Mouse (Mus musculus) stomach, postnatal 0 days (tissue): ENCODE measurements around the gene Sh3bgrl2. TPM values are rescaled to one million over a fixed set of nuclear protein-coding genes. Genes with fewer than 3 reads are reported as not detected.

Source experiments
- ATAC-seq: fragments of 200-750 bp; cut with Nextera tagmentation; 2 replicates; pipeline ENCODE4 v1.8.0; 2017; ENCODE audit not compliant: low FRiP score, low TSS enrichment
- DNase-seq: peaks from one replicate; pipeline ENCODE4 v3.0.0-alpha.2; 2016; ENCODE audit warnings: low spot score
- H3K27ac ChIP-seq: fragments of 300-500 bp; sonication (generic); replicated peaks from 2 replicates; pipeline ENCODE4 v1.5.1; 2014; ENCODE audit warnings: mild to moderate bottlenecking, control low read depth
- H3K27me3 ChIP-seq: fragments of 300-500 bp; sonication (generic); 2 replicates; pipeline ENCODE4 v1.6.1; 2014; ENCODE audit warnings: low read length; ENCODE audit not compliant: control insufficient read depth, insufficient read depth
- H3K36me3 ChIP-seq: fragments of 300-500 bp; sonication (generic); 2 replicates; pipeline ENCODE4 v1.6.1; 2014; ENCODE audit warnings: low read length, mixed read lengths; ENCODE audit not compliant: control insufficient read depth, insufficient read depth
- H3K4me1 ChIP-seq: fragments of 300-500 bp; sonication (generic); replicated peaks from 2 replicates; pipeline ENCODE4 v1.6.1; 2014; ENCODE audit warnings: antibody characterized with exemption; ENCODE audit not compliant: control insufficient read depth, insufficient read depth
- H3K4me2 ChIP-seq: fragments of 300-500 bp; sonication (generic); replicated peaks from 2 replicates; pipeline ENCODE4 v1.6.1; 2014; ENCODE audit warnings: low read depth, mild to moderate bottlenecking, control low read depth, moderate library complexity
- H3K4me3 ChIP-seq: fragments of 300-500 bp; sonication (generic); 2 replicates; pipeline ENCODE4 v1.5.1; 2014; ENCODE audit warnings: low read depth, low read length, control low read depth
- H3K9ac ChIP-seq: fragments of 300-500 bp; sonication (generic); 2 replicates; pipeline ENCODE4 v1.6.1; 2014; ENCODE audit warnings: mild to moderate bottlenecking, low read length, control low read depth, mixed read lengths
- H3K9me3 ChIP-seq: fragments of 300-500 bp; sonication (generic); 2 replicates; pipeline ENCODE4 v1.6.1; 2016; ENCODE audit warnings: low read length; ENCODE audit not compliant: control insufficient read depth
- CTCF ChIP-seq: IDR thresholded peaks from 2 replicates; pipeline ENCODE4 v1.5.1; 2016; ENCODE audit warnings: antibody characterized with exemption, low read depth, mild to moderate bottlenecking, moderate library complexity
- EP300 ChIP-seq: optimal IDR thresholded peaks from 2 replicates; pipeline ENCODE3; 2016; ENCODE audit warnings: antibody characterized with exemption
- WGBS: fragments of 180-500 bp; shearing (Covaris S2); extraction: QIAGEN DNeasy Blood & Tissue Kit; methylation state at CpG from one replicate; pipeline ENCODE4 v1.1.7; 2014; 5-methylcytosine and 5-hydroxymethylcytosine counted together
- polyA plus RNA-seq: library from polyadenylated mRNA; unstranded; fragments of >200 nt; fragmentation: Nextera tagmentation; extraction: Ambion mirVana; gene quantifications from 2 replicates; pipeline ENCODE4 v1.2.1, GENCODE M21; 2015

The Sh3bgrl2 gene
- polyA plus RNA-seq, 1 experiment from 2014 or later = 114 TPM

DNA sequence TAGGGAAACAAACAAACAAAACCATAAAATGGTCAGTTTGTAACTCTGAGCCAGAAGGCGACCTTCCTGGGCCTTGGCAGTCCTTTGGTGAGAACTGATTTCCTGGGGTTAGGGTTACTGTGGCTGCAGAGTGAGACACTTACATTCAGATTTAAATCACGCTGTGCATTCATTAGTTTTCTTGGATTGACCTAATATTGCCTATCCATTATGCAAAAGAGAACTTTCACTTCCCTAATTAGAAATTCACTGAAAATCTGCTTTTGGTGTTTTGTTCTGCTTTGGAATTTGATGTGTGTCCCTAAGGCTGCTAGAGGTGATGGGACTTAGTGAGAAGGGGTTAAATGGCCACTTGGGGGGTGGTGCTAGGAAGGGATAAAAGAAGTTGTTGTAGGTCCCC is 7.5 kb downstream of the Sh3bgrl2 start:
- WGBS = 91% methylated on average over 2 of the region's 2 CpGs

DNA sequence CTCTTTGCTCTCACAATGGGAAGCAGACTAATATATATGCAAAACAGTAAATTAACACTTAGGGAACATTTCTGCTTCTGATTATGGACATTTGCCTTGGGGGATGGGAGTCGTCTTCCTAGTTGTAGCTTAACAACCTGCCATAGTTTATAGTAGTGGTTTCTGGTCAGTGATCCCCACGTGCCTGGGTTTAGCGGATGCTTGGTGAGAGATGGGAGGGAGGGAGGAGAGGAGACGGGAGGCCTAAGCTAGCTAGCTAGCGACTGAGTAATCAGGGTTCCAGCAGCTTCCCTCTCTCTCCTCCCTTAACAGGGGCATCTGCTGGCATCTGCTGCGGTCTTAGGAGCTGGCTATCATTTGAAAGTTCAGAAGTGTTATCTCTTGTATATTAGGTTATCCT is 8.1 kb downstream of the Sh3bgrl2 start:
- no peak overlapping the region for H3K9ac ChIP-seq
- 29% methylated on average over 6 of the region's 6 CpGs for WGBS
- H3K36me3 ChIP-seq = no peaks in the 10 kb centered on the region
- H3K4me2 ChIP-seq = no peak overlapping the region
- H3K27me3 ChIP-seq = no peaks in the 10 kb centered on the region
- DNase-seq (no peak), ATAC-seq (no peak)
- TF ChIP-seq CTCF (no peak), EP300 (no peak)
- H3K27ac ChIP-seq = peak overlapping the region; percentile 71
- H3K9me3 ChIP-seq = no peaks in the 10 kb centered on the region
- H3K4me3 ChIP-seq = no peak overlapping the region
- H3K4me1 ChIP-seq = peaks cover 8% of the 10 kb centered on the region; the same call in 1 of the 2 replicates

More for the DNA sequence above, 7.5 kb downstream of the Sh3bgrl2 start:
- peaks cover 8% of the 10 kb centered on the region; the same call in 1 of the 2 replicates for H3K4me1 ChIP-seq
- no peaks in the 10 kb centered on the region for H3K27me3 ChIP-seq
- H3K9ac ChIP-seq = no peak overlapping the region
- no peak overlapping the region for H3K4me2 ChIP-seq
- TF ChIP-seq CTCF (no peak), EP300 (no peak)
- no peak for DNase-seq
- no peak overlapping the region for H3K4me3 ChIP-seq
- no peak overlapping the region for H3K27ac ChIP-seq
- H3K36me3 ChIP-seq = no peaks in the 10 kb centered on the region
- no peak for ATAC-seq
- H3K9me3 ChIP-seq = no peaks in the 10 kb centered on the region

- Histone ChIP-seq H3K9me3 (no peaks in the 10 kb centered on the region), H3K27ac (peak overlapping the region; percentile 71), H3K27me3 (no peaks in the 10 kb centered on the region), H3K36me3 (no peaks in the 10 kb centered on the region), H3K4me2 (no peak overlapping the region), H3K4me3 (no peak overlapping the region), H3K9ac (no peak overlapping the region), H3K4me1 (peaks cover 6% of the 10 kb centered on the region; the same call in 1 of the 2 replicates)
- no peak for TF ChIP-seq EP300
- no peak for TF ChIP-seq CTCF
- DNase-seq (peak; percentile 65), ATAC-seq (peak; percentile 94)
- 46% methylated on average over 10 of the region's 10 CpGs for WGBS
Measured at GRCm38 (mm10) chr9:83556780-83557771, 8.9 kb downstream of the Sh3bgrl2 start.

DNA sequence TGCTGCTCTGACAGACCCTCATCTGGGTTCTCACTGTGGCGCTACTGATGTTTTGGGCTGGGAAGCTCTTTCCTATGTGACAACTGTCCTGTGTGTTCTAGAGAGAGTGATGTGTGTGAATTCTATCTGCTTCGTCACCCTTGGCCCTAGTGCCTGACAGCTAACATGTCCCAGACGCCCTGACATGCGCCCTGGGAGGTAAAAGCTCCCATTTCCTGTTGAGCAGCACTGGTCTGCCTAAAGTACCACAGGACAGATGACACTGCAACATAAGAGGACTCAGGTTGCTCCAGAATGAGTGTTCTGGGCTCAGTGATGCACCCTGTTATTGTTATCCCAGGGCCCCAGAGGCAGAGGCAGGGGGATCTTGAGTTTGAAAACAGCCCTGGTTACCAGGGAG is 12.5 kb downstream of the Sh3bgrl2 start:
- TF ChIP-seq CTCF = no peak
- no peak for TF ChIP-seq EP300
- Histone ChIP-seq H3K9me3 (no peaks in the 10 kb centered on the region), H3K9ac (no peak overlapping the region), H3K27me3 (no peaks in the 10 kb centered on the region), H3K27ac (no peak overlapping the region), H3K4me2 (no peak overlapping the region), H3K4me3 (no peak overlapping the region), H3K4me1 (peaks cover 9% of the 10 kb centered on the region; the same call in 1 of the 2 replicates), H3K36me3 (no peaks in the 10 kb centered on the region)
- WGBS = 67% methylated on average over 4 of the region's 4 CpGs
- ATAC-seq = no peak
- no peak for DNase-seq

DNA sequence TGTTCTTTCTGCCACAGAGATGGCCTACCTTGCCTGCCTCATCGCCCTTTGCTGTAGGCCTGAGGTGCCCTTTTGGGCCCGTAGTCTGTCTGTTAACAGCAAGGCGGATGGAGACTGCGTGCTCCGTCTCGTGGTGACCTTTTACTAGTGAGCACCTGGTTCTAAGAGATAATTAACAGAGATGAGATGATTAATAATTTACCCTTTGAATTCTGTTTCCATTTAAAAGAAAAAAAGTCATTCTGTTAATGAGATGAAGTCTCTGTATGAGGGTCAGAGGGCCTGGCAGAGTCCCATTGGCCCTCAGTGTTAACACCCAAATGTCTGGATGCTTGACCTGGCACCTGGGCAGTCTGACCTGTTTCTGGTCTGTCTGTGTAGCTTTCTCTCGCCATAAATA is 14.8 kb downstream of the Sh3bgrl2 start:
- WGBS = 91% methylated on average over 7 of the region's 7 CpGs
- Histone ChIP-seq H3K9ac (no peak overlapping the region), H3K4me2 (no peak overlapping the region), H3K27ac (no peak overlapping the region), H3K36me3 (no peaks in the 10 kb centered on the region), H3K4me3 (no peak overlapping the region), H3K27me3 (no peaks in the 10 kb centered on the region), H3K4me1 (0 out of 2 replicates have a peak, but pooled peaks cover 2% of the 10 kb centered on the region), H3K9me3 (no peaks in the 10 kb centered on the region)
- no peak for DNase-seq
- TF ChIP-seq EP300 (no peak), CTCF (no peak)
- ATAC-seq = no peak
